Mouse (Mus musculus) activated CD4-positive, CD25-positive, alpha-beta regulatory T cell (primary cell): ENCODE measurements around the gene Tstd1. TPM values are rescaled to one million over a fixed set of nuclear protein-coding genes. Genes with fewer than 3 reads are reported as not detected.

Experiments used
- polyA plus RNA-seq, 2 experiments: library from polyadenylated mRNA; unstranded; fragments of 100-300 nt; shearing (Covaris generic); gene quantifications; one replicate each; pipeline ENCODE4 v1.2.1; 2017

Gene Tstd1
- polyA plus RNA-seq, result 1 to 10 TPM; 2.0 to 4.2 TPM

DNA sequence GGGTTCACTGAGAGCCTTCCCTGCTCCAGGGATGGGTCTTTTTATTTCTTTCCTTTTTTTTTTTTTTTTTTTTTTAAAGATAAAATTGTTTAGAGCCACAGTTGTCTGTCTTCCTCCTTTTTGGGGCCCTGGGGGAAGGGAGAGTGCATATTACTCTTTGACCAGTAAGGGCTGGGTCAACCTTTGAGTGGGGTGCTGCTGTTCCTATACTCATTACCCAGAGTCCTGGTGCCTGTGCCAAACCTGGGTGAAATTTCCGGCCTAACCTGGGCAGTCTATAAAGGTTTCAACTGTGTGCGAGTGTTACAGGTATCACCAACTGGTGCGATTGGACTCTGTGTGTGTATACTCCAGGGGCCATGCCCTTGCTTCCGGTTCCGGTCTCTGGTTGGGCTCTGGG, at the start of gene Tstd1:
Gene Tstd1 (plus strand): TSS at position 213 of the 400 bp plus-strand sequence.

DNA sequence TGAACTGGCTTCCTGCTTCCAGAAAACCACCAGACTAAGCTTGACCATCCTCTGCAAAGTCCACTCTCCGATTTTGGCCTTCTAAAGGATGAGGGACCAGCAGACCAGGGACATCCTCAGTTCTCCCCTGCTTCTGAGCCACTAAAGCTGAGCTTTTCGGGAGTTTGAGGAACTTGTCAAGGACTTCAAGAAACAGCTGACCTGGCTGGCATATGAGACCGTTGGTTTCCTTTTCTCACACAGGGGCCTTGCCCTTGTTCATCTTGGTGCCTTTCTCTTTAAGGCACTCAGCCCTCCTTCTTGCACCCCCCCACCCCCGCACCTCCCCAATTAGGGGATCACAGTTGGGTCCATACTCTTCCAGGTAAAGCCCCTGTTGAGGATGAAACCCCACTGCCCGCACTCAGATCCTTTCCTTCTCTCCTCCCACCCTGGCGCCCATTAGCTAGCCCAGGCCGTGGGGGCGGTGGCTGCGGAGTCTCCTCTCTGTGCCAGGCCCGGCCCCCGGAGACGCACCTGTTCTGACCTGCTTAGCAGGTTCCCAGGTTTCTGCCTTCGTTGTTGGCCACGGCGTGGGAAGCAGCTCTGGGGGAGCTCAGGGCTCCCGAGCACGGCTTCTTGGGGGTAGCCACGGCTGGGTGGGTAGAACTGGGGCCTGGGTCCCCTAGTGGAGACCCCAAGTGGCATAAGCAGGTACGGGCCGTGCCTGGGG, 48.7 kb upstream of the Tstd1 start, which contains the start of gene Nectin4:
Gene Nectin4 (plus strand): TSS at position 255 of the 712 bp plus-strand sequence.

DNA sequence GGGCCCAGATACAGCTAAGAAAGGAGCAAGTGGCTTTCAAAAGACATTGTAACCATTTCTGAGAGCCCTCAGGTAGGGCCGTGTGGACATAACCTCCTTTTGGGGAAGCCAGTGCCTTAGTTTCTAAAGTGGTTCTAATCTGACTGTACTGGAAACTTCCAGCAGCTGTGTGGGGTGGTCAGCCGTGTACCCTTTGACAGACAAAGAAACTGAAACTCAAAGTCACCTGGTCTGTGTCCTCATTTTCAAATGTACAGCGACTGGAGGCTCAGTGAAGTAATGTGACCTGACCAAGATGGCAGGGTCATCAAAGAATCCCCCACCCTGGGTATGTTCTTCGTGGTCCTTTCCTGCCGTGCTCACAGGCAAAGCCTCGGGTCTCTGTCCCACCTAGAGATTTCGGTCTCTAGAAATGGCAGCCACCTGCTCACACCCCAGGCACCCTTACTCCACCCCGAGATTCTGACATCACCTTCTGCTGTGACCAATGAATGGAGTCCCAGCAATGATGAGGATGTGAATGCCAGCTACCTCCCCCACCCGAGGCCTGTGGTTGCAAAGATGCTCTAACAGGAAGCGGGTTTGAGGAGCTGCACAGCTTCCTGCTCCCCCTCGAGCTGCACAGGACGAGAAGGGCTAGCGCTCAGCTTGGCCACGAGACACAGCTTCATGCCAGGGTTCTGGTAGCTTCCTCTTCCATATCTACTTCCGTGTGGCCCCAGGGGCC, 30.1 kb upstream of the Tstd1 start, which contains the start of gene Arhgap30:
Gene Arhgap30 (plus strand): TSS at position 579 of the 727 bp plus-strand sequence.

DNA sequence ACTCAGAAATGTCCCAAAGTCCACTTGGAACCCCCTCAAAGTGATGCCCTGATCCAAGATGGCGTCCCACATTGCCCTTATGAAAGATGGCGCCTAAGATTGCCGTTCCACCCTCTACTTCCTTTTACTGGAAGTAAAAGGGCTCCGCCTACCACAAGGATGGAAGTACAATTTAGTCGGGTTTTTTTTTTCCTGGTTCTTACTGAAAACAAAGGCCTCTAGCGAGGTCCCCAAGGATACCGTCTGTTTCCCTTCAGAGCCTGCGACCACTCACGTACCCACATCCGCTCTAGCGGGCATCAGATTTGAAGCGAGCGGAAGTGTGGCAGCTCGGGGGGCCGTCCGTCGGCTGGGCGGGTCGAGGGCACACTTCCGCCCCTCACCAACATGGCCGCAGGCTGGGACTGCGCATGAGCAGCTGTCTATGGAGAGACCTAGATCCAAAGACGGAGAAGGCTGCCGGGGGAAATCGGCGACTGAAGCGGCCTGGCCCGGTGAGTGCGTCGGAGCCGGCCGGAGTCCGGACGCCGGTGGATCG, 7.7 kb upstream of the Tstd1 start, which contains the start of gene Usf1:
Gene Usf1 (plus strand): TSS at position 367 of the 538 bp plus-strand sequence.

DNA sequence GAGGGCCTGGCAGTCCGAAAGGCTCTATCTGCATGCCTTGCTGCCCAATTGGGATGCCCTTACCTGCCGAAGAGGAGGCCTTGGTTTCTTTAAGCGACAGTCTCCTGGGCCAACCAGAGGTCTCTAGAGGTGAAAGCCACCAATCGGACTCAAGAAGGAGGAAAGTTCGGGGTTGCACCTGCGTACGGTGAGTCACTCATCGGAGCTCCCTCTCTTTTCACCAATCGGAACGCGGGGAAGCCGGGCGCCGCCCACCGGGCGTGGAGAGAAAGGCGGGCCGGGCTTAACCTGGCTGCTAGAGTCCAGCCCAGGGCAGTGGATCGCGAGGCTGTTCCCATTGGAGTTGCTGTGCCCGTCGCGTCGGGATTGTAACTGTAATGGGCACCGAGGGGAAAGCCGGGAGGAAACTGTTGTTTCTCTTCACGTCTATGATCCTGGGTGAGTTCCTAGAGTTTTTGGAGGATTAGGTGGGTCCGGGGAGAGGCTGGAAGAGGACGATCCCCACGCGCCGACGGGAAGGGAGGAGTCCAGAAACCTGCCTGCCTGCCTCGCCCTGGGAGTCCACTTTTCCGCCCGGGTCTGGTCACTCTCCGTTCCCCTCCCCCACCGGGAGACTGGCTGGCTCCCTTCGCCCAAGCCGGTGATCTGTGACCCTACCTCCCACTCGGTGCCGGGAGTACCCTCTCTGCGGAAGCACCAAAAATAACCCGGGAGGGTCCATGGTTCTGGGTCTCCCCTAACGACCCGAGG, 18.8 kb downstream of the Tstd1 start, which contains the start of gene F11r:
Gene F11r (plus strand): TSS at position 272 of the 750 bp plus-strand sequence.

Other genes starting within 250 kb of the Tstd1 start
- not detected for gene Pcp4l1, start 222.6 kb upstream of the Tstd1 start, polyA plus RNA-seq
- gene Nr1i3, start 204.9 kb upstream of the Tstd1 start, polyA plus RNA-seq, result under 1 TPM; 0.27 to 0.52 TPM
- 10 to 100 TPM; 23.6 to 25.1 TPM for gene Tomm40l, start 196.4 kb upstream of the Tstd1 start, polyA plus RNA-seq
- gene Apoa2, start 193.8 kb upstream of the Tstd1 start, polyA plus RNA-seq, result under 1 TPM in 1 of 2 experiments, not detected in 1; 0.62 TPM
- gene Fcer1g, start 184.5 kb upstream of the Tstd1 start, polyA plus RNA-seq, result 10 to 100 TPM in 1 of 2 experiments, 1 to 10 TPM in 1; 5.3 to 42.6 TPM
- gene Adamts4, start 168.5 kb upstream of the Tstd1 start, polyA plus RNA-seq, result under 1 TPM in 1 of 2 experiments, not detected in 1; 0.38 TPM
- 100 to 1,000 TPM; 200 to 203 TPM for gene Ndufs2, start 167.5 kb upstream of the Tstd1 start, polyA plus RNA-seq
- gene B4galt3, start 148.5 kb upstream of the Tstd1 start, polyA plus RNA-seq, result 10 to 100 TPM; 22.5 to 36.5 TPM
- 10 to 100 TPM; 45.2 to 55.2 TPM for gene Ppox, start 137.7 kb upstream of the Tstd1 start, polyA plus RNA-seq
- gene Usp21, start 130.9 kb upstream of the Tstd1 start, polyA plus RNA-seq, result 10 to 100 TPM; 40.8 to 46.2 TPM
- 10 to 100 TPM; 76.4 to 80.7 TPM for gene Ufc1, start 123.8 kb upstream of the Tstd1 start, polyA plus RNA-seq
- gene Dedd, start 89.7 kb upstream of the Tstd1 start, polyA plus RNA-seq, result 10 to 100 TPM; 40.2 to 44.0 TPM
- 10 to 100 TPM; 36.3 to 41.8 TPM for gene Nit1, start 73.2 kb upstream of the Tstd1 start, polyA plus RNA-seq
- 10 to 100 TPM; 65.0 to 93.5 TPM for gene Pfdn2, start 73.2 kb upstream of the Tstd1 start, polyA plus RNA-seq
- gene Klhdc9, start 58.1 kb upstream of the Tstd1 start, polyA plus RNA-seq, result under 1 TPM in 1 of 2 experiments, not detected in 1; 0.58 TPM
- gene Nectin4, start 48.8 kb upstream of the Tstd1 start, polyA plus RNA-seq, result under 1 TPM; 0.08 to 0.23 TPM
- gene Arhgap30, start 29.9 kb upstream of the Tstd1 start, polyA plus RNA-seq, result 100 to 1,000 TPM; 122 to 173 TPM
- 10 to 100 TPM; 63.4 to 64.5 TPM for gene Usf1, start 7.6 kb upstream of the Tstd1 start, polyA plus RNA-seq
- under 1 TPM; 0.24 to 0.96 TPM for gene F11r, start 18.7 kb downstream of the Tstd1 start, polyA plus RNA-seq
- gene Alyref2, start 84.6 kb downstream of the Tstd1 start, polyA plus RNA-seq, result 10 to 100 TPM; 10.7 to 12.7 TPM
- not detected for gene Itln1, start 116.4 kb downstream of the Tstd1 start, polyA plus RNA-seq
- under 1 TPM; 0.66 to 0.70 TPM for gene Cd244a, start 140.3 kb downstream of the Tstd1 start, polyA plus RNA-seq
- gene Ly9, start 188.5 kb downstream of the Tstd1 start, polyA plus RNA-seq, result 100 to 1,000 TPM; 138 to 139 TPM
- gene Slamf7, start 234.2 kb downstream of the Tstd1 start, polyA plus RNA-seq, result 10 to 100 TPM in 1 of 2 experiments, 1 to 10 TPM in 1; 9.4 to 18.5 TPM